Mouse (Mus musculus): ENCODE results near the gene Drap1. TPM values are rescaled to one million over a fixed set of nuclear protein-coding genes. Genes with fewer than 3 reads are reported as not detected.
"Not testable (repeated sequence)": the region's sequence is repeated elsewhere in the genome, so short reads cannot be mapped to it uniquely, and the experiment has no call there.

The Drap1 gene
- polyA plus RNA-seq, 1 experiment from 2014 or later = 260 TPM

GRCm38 (mm10) chr19:5413840-5414239, 10.9 kb downstream of the Drap1 start:
- no peaks in the 10 kb centered on the region for H3K27me3 ChIP-seq
- H3K4me3 ChIP-seq (replicated peaks) = no peak overlapping the region
- H3K9me3 ChIP-seq = no peaks in the 10 kb centered on the region
- H3K36me3 ChIP-seq (replicated peaks) = 0 out of 2 replicates have a peak, but pooled peaks cover 5% of the 10 kb centered on the region
- no peaks in the 10 kb centered on the region for H3K4me1 ChIP-seq
- no peak for ATAC-seq (ENCODE audit: low FRiP score)
- no peak overlapping the region for H3K9ac ChIP-seq
- H3K27ac ChIP-seq = no peak overlapping the region
- 61% methylated on average over 4 of the region's 4 CpGs for WGBS
- H3K4me2 ChIP-seq = no peak overlapping the region

- H3K4me1 ChIP-seq = peaks cover 5% of the 10 kb centered on the region; the same call in 1 of the 2 replicates
- no peak overlapping the region for H3K4me3 ChIP-seq (replicated peaks)
- no peaks in the 10 kb centered on the region for H3K36me3 ChIP-seq (replicated peaks)
- 75% methylated on average over 5 of the region's 5 CpGs for WGBS
- H3K4me2 ChIP-seq = no peak overlapping the region
- no peak overlapping the region for H3K27ac ChIP-seq
- no peak overlapping the region for H3K9ac ChIP-seq
- no peaks in the 10 kb centered on the region for H3K9me3 ChIP-seq
- no peak for ATAC-seq (ENCODE audit: low FRiP score)
- no peaks in the 10 kb centered on the region for H3K27me3 ChIP-seq
These were observed 12.8 kb downstream of the Drap1 start for GRCm38 (mm10) chr19:5411961-5412360.

- H3K27ac ChIP-seq = no peak overlapping the region
- H3K27me3 ChIP-seq = no peaks in the 10 kb centered on the region
- no peaks in the 10 kb centered on the region for H3K9me3 ChIP-seq
- no peaks in the 10 kb centered on the region for H3K36me3 ChIP-seq (replicated peaks)
- ATAC-seq (ENCODE audit: low FRiP score) = no peak
- H3K4me3 ChIP-seq (replicated peaks) = no peak overlapping the region
- H3K4me1 ChIP-seq = peaks cover 9% of the 10 kb centered on the region
- 87% methylated on average over 5 of the region's 5 CpGs for WGBS
- H3K4me2 ChIP-seq = no peak overlapping the region
- H3K9ac ChIP-seq = no peak overlapping the region
These were observed 14.1 kb downstream of the Drap1 start for GRCm38 (mm10) chr19:5410641-5411040.

GRCm38 (mm10) chr19:5409068-5409467, 15.7 kb downstream of the Drap1 start:
- H3K4me1 ChIP-seq = peaks cover 9% of the 10 kb centered on the region
- H3K27me3 ChIP-seq = no peaks in the 10 kb centered on the region
- WGBS = 89% methylated on average over 5 of the region's 5 CpGs
- H3K9ac ChIP-seq = no peak overlapping the region
- H3K4me3 ChIP-seq (replicated peaks) = no peak overlapping the region
- H3K9me3 ChIP-seq = no peaks in the 10 kb centered on the region
- no peak overlapping the region for H3K27ac ChIP-seq
- H3K4me2 ChIP-seq = no peak overlapping the region
- no peaks in the 10 kb centered on the region for H3K36me3 ChIP-seq (replicated peaks)
- no peak for ATAC-seq (ENCODE audit: low FRiP score)

- H3K4me2 ChIP-seq = no peak overlapping the region
- no peaks in the 10 kb centered on the region for H3K9me3 ChIP-seq
- H3K4me3 ChIP-seq (replicated peaks) = no peak overlapping the region
- peaks cover 9% of the 10 kb centered on the region for H3K4me1 ChIP-seq
- H3K27me3 ChIP-seq = no peaks in the 10 kb centered on the region
- no peak overlapping the region for H3K27ac ChIP-seq
- H3K36me3 ChIP-seq (replicated peaks) = no peaks in the 10 kb centered on the region
- ATAC-seq (ENCODE audit: low FRiP score) = no peak
- H3K9ac ChIP-seq = no peak overlapping the region
- 93% methylated on average over 13 of the region's 13 CpGs for WGBS
These were observed 16.4 kb downstream of the Drap1 start for GRCm38 (mm10) chr19:5408057-5409001.

- Histone ChIP-seq H3K4me1 (peaks cover 9% of the 10 kb centered on the region), H3K27me3 (no peaks in the 10 kb centered on the region), H3K9me3 (no peaks in the 10 kb centered on the region), H3K4me2 (peak overlapping the region; percentile 76), H3K4me3 (replicated peaks) (peak overlapping the region; percentile 52), H3K9ac (peak overlapping the region; percentile 74), H3K27ac (peak overlapping the region; percentile 87), H3K36me3 (replicated peaks) (no peaks in the 10 kb centered on the region)
- 16% methylated on average over 7 of the region's 7 CpGs for WGBS
- ATAC-seq (ENCODE audit: low FRiP score) = peak; percentile 66
These were observed 17.6 kb downstream of the Drap1 start for GRCm38 (mm10) chr19:5407133-5407532.

- peak; percentile 86 for ATAC-seq (ENCODE audit: low FRiP score)
- WGBS = 24% methylated on average over 25 of the region's 25 CpGs
- Histone ChIP-seq H3K9ac (peak overlapping the region; percentile 74), H3K27ac (peak overlapping the region; percentile 87), H3K4me3 (replicated peaks) (peak overlapping the region; percentile 52), H3K4me2 (peak overlapping the region; percentile 76)
- not testable (repeated sequence) for H3K36me3 ChIP-seq (replicated peaks); H3K4me1 ChIP-seq; H3K9me3 ChIP-seq; H3K27me3 ChIP-seq
These were observed 18.1 kb downstream of the Drap1 start for GRCm38 (mm10) chr19:5406531-5407126.

- Histone ChIP-seq H3K4me1 (peaks cover 9% of the 10 kb centered on the region), H3K27ac (peak overlapping the region; percentile 54), H3K9ac (peak overlapping the region; percentile 54; the same call in 1 of the 2 replicates), H3K4me2 (peak overlapping the region; percentile 52), H3K9me3 (no peaks in the 10 kb centered on the region), H3K27me3 (no peaks in the 10 kb centered on the region), H3K36me3 (replicated peaks) (no peaks in the 10 kb centered on the region), H3K4me3 (replicated peaks) (peak overlapping the region; percentile 52)
- WGBS = 34% methylated on average over 7 of the region's 7 CpGs
- no peak for ATAC-seq (ENCODE audit: low FRiP score)
These were observed 18.9 kb downstream of the Drap1 start for GRCm38 (mm10) chr19:5405924-5406323.

- Histone ChIP-seq H3K4me3 (replicated peaks) (no peak within 1 kb of the TSS), H3K4me2 (no peak within 1 kb of the TSS), H3K9me3 (no peaks in the 10 kb centered on the region), H3K27ac (no peak within 1 kb of the TSS), H3K9ac (no peak within 1 kb of the TSS), H3K4me1 (peaks cover 5% of the 10 kb centered on the region), H3K27me3 (no peaks in the 10 kb centered on the region), H3K36me3 (replicated peaks) (no peaks in the 10 kb centered on the region)
- ATAC-seq (ENCODE audit: low FRiP score) = no peak
- WGBS = 76% methylated on average over 8 of the region's 8 CpGs
These were observed 22.5 kb downstream of the Drap1 start, which contains the start of gene Tsga10ip for GRCm38 (mm10) chr19:5402293-5402692. Gene Tsga10ip (minus strand): TSS chr19:5402526.

- not testable (repeated sequence) for H3K36me3 ChIP-seq (replicated peaks); H3K4me3 ChIP-seq (replicated peaks); H3K4me2 ChIP-seq; H3K9ac ChIP-seq; H3K9me3 ChIP-seq; H3K27ac ChIP-seq; ATAC-seq (ENCODE audit: low FRiP score); H3K4me1 ChIP-seq; H3K27me3 ChIP-seq
- WGBS = 77% methylated on average over 4 of the region's 4 CpGs
These were observed 23.7 kb downstream of the Drap1 start for GRCm38 (mm10) chr19:5401073-5401472.

- Histone ChIP-seq H3K4me2 (no peak overlapping the region), H3K9ac (no peak overlapping the region), H3K36me3 (replicated peaks) (no peaks in the 10 kb centered on the region), H3K27ac (no peak overlapping the region), H3K4me1 (peaks cover 5% of the 10 kb centered on the region), H3K9me3 (no peaks in the 10 kb centered on the region), H3K4me3 (replicated peaks) (no peak overlapping the region), H3K27me3 (no peaks in the 10 kb centered on the region)
- no peak for ATAC-seq (ENCODE audit: low FRiP score)
- WGBS = 74% methylated on average over 4 of the region's 4 CpGs
These were observed 29.4 kb downstream of the Drap1 start for GRCm38 (mm10) chr19:5395371-5395770.

GRCm38 (mm10) chr19:5394168-5394567, 30.6 kb downstream of the Drap1 start:
- Histone ChIP-seq H3K27me3 (no peaks in the 10 kb centered on the region), H3K9ac (no peak overlapping the region), H3K4me3 (replicated peaks) (no peak overlapping the region), H3K36me3 (replicated peaks) (no peaks in the 10 kb centered on the region), H3K4me1 (peaks cover 17% of the 10 kb centered on the region), H3K27ac (no peak overlapping the region), H3K9me3 (no peaks in the 10 kb centered on the region), H3K4me2 (no peak overlapping the region)
- WGBS = 60% methylated on average over 10 of the region's 10 CpGs
- ATAC-seq (ENCODE audit: low FRiP score) = no peak

Measured in forebrain, embryonic 12.5 days (tissue).